Mouse (Mus musculus) testis, postnatal 14 days (tissue): Measurements from ENCODE around the gene Nol7.

Experiments
- DNase-seq: peaks from one replicate; pipeline ENCODE4 v3.0.0; 2021; ENCODE audit warnings: low spot score

Gene Nol7

GRCm38 (mm10) chr13:43398297-43399080, at the start of gene Nol7:
Gene Nol7 (plus strand): TSS chr13:43398390.
- DNase-seq: peak; percentile 93

- DNase-seq: no peak
Observed at GRCm38 (mm10) chr13:43349376-43349775, 48.8 kb upstream of the Nol7 start.

DNA sequence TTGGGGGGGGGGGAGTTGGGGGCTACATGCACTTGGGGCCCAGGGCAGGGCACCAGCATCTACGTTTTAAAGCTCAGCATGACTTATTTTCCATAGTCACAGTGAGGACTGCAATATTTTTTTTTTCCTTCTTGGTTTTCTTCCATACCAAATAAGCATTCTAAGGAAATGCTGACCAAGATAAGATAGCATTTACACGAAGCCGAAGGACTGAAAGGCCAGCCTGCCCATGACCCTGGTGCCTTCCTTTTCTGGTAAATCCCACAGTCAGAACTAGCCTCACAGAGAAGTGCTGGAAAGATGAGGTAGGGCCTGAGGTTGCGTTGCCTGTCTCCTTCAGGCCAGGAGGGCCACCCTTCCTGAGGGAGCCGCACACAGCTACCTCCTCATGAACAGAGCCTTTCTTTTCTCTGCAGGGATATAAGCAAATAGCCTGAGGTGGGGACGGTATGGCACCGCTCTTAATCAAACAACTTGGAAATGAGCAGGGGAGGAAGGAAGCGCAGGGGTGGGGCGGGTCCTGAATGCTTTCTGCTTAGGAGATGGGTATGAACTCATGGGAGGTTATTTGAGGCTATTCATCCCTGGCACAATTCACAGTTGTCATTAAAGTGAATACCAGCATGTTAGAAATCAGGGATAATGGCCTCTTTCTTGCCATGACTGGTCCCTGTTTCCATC, 47.6 kb upstream of the Nol7 start:
- no peak for DNase-seq

- no peak for DNase-seq
Observed at GRCm38 (mm10) chr13:43353356-43353755, 44.8 kb upstream of the Nol7 start.

DNA sequence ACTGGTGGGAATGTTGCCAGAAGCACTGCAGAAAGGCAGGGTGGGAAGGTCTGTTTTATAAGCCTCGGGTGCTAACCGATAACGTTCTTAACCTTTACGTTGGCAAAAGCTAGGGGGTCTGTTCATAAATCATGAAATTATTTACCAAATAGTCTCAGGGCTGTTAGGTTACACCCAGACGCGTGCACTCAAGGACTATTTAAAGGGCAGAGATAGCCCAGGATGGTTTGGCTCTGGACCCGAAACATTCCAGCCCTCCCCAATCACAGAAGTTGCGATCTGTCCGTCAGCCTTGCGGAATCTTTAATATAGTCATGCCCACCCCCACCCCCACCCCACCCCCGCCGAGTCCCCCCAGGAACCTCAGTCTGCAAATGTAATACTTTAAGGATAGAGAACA, 43.8 kb upstream of the Nol7 start:
- no peak for DNase-seq

DNA sequence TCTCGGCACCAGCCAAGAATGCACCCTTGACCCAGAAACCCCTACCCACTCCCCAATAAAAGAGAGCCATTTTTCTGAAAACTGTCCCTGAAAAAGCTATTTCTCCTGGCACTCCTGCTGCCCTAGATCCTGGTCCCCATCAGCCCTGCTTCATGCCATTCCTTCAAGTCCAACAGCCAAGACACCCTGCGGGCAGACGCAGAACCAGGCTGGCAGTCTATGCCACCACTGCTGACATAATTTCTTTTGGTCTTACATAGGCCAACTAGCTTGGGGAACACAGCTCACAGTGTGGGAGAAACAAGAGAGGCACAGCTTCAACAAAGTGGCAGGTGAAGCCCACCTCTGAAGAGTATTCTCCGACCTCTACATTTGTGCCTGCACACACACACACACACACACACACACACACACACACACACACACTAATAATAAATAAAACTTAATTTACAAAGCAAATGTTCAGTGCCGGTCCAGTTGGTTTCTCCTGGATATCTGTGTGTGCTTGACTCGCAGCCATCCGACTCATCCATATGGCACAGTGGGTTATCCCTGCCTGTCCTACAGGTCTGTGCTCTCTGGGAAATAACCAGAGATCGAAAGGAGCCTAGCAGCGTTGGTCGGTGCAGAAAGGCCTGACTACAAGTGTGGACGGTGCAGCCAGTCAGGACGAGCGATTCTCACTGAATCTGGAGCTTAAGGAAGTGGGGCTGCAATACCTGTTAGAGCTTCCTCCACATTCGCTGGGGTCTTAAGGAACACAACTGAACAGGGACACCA, 41.7 kb upstream of the Nol7 start:
- no peak for DNase-seq

GRCm38 (mm10) chr13:43360534-43360933, 37.7 kb upstream of the Nol7 start:
- DNase-seq: no peak

DNA sequence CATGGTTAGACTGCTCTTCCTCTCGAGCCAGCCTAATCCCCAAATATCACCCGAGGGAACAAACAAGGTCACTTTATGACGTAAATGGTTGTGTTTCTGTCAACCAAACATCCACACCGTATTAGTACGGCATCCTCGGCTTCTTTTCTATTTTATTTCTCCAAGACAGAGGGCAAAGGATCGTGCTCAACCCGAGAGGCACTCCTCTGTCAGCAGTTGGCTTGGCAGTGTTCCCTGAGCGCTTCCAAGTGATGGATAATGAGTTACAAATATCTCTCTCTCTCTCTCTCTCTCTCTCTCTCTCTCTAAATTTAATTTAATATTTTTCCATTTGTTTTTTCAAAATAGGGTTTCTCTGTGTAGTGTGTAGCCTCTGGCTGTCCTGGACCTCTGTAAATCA, 35.8 kb upstream of the Nol7 start:
- no peak for DNase-seq

GRCm38 (mm10) chr13:43364985-43365824, 33.0 kb upstream of the Nol7 start, which contains the start of gene Sirt5:
Gene Sirt5 (plus strand): TSS chr13:43365496.
- DNase-seq: peak; percentile 85

DNA sequence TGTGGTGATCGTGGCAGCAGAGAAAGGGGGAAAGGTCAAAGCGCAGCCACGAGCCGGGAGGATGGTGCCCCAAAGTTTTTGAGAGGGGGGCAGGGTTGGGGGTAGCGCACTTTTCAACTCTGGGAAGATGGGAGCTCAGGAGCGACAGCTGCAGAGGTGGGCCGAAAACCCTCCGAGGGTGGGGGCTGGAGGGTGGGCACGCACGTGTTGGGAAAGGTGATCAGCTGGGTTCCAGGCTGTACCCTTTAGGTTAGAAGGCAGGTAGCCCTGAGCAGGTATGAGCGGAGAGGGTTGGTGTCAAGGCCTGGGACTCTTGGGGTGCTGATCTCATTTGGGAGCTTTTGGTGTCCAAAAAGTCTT, 32.4 kb upstream of the Nol7 start:
- no peak for DNase-seq

DNA sequence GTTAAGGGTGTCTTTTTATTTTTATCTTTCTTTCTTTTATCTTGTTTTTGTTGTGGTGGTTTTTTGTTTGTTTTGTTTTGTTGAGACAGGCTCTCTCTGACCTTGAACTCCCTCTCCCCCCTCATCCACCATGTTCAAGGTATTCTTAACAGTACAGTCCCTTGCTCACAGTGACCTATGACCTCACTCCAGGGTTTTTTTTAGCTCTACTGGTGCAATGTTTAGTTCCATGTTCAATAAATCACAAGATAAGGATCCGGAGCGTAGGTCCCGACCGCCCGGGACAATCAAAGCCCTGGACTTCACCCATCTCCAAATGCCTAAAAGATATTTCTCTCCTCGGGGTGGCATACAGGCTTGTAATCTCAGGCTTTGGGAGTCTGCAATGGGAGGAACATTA, 28.1 kb upstream of the Nol7 start:
- DNase-seq: no peak

- DNase-seq: no peak
Observed at GRCm38 (mm10) chr13:43372892-43373291, 25.3 kb upstream of the Nol7 start.

- no peak for DNase-seq
Observed at GRCm38 (mm10) chr13:43374205-43374604, 24.0 kb upstream of the Nol7 start.

DNA sequence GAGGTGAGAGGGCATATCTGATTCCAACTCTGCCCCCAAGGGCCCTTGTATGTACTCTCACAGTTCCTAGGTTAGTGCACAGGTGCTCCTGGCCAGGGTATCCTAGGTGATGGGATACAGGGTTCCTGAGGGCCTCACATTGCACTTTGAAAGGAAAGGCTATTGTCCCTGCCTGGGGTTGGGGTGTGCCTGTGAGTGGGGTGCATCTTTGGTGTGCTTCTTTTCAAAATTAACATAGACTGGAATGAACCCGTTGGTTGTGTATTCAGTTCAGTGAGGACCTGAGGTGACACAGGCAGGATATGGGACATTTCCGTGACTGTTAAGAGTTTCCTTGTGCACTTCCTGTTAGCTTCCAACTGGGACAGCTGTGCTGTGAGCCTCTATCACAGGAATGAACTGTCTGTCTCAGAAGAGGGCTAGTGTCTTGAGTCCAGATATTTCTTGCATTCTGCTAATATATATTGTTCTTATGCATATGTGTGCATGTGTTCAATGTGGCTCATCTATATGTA, 23.2 kb upstream of the Nol7 start:
- DNase-seq: no peak

DNA sequence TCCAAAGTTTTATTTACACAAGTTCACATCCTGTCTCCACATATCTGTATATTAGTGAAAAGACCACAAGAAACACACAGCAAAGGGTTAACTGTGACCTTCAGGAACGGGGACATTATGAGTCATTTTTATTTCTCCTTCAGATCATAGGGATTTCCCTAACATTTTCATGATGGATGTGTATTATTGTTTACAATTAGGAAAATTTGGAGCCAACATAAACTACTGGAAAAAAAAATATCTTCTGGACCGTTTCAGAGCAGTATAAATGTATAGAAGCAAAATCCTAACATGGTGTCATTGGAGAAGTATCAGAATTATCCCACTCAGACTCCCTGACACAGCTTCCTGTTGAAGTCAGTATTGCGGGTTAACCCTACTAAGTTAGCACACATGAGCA, 18.2 kb upstream of the Nol7 start:
- DNase-seq: no peak

DNA sequence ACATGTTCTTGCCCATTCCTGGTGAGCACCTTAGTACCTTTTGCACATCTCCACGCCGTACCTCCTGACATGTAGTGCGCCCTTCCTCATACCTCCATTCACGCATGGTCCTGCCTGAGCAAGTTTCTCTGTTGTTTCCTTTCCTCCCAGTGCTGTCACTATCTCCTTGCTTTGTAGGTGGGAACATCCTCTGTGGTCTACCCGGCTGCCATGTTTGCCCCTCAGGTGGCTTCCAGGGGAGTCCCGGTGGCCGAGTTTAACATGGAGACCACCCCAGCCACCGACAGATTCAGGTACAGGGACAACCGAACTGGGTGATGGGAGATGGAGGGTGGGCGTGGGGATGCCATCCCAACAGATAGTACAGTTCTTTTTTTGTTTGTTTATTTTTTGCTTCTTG, 12.9 kb upstream of the Nol7 start:
- DNase-seq: no peak

- no peak for DNase-seq
Observed at GRCm38 (mm10) chr13:43397700-43398296, 392 bp upstream of the Nol7 start.

GRCm38 (mm10) chr13:43399576-43399975, 1.4 kb downstream of the Nol7 start:
- DNase-seq: no peak

DNA sequence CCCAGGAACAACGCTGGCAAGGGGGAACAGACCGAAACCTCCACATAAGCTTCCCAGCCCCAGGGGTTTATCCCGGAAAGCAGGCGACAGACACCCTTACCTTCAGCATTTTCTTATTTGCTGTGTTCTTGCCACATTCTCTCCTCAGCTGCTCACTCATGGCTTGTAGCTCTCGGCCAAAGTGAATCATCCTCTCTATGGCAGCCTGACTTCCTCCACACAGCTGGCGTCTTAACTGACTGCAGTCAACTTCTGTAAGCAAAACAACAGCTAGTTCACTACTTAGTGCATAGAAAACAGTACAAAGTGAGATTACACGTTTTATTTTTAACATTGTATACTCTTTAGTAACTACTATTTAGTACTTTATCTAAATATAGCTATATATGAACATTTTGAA, 14.1 kb downstream of the Nol7 start:
- DNase-seq: no peak

- DNase-seq: no peak
Observed at GRCm38 (mm10) chr13:43413611-43414010, 15.4 kb downstream of the Nol7 start.

DNA sequence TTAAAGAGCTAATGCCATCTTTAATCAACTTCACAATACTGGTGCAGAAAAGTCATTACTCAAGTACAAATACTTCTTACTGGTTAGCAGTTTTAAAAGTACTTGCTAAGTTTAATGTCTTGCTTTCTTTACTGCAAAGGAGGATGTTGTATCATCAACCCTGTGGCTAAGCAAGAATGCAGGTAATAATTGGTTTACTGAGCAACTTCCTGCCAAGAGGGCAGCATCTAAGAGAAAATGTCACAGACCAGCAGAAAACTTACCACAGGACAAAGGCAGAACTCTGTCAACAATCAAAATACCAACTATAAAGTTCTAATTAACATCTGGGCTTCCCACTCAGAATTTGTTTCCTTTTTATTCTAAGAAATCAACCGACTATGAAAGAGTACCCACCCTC, 17.1 kb downstream of the Nol7 start:
- no peak for DNase-seq
